Mouse (Mus musculus) cerebellum, adult 9-10 months (tissue): Measurements from ENCODE around the gene Mief2.

ENCODE experiments used
- DNase-seq: peaks from one replicate; pipeline ENCODE4 v3.0.0; 2022

Gene Mief2

DNA sequence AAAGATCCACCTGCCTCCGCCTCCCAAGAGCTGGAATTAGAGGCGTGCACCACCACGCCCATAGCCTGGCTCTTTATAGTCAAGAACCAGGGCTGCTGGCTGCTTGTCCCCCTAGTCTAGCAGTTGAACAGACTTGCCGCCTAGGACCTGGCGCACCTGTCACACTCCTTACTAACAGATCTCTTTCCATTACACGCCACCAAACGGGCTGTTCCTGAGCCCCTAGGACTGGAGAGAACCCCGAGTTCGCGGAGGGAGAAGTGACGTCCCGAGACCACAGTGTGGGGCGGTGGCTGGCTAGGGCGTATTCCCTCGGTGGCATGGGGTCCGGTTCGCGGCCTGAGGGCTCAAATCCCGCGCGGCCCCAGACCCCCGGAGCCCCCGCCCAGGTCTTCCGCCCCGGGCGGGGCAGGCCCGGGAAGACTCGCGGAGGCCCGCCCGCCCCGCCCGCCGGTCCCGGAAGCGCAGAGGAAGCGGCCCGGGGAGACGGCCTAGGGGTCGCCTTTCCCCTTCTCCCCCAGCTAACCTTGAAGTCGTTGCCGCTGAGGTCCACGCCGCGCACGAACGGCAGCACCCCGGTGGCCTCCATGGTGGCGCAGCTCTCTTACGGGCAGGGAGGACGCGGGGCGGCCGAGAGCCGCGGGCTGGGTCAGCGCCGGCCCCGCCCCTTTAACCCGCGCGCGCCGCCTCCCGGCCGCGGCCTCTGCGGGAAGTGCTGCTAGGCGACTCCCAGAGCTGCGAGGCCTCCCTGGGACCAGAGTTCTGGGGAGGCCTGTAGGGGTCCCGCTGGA is 1.4 kb upstream of the Mief2 start, which contains the start of gene Flii:
Flii (minus strand) TSS at position 663 of the 791 bp plus-strand sequence.
- peak; percentile 77 for DNase-seq

DNA sequence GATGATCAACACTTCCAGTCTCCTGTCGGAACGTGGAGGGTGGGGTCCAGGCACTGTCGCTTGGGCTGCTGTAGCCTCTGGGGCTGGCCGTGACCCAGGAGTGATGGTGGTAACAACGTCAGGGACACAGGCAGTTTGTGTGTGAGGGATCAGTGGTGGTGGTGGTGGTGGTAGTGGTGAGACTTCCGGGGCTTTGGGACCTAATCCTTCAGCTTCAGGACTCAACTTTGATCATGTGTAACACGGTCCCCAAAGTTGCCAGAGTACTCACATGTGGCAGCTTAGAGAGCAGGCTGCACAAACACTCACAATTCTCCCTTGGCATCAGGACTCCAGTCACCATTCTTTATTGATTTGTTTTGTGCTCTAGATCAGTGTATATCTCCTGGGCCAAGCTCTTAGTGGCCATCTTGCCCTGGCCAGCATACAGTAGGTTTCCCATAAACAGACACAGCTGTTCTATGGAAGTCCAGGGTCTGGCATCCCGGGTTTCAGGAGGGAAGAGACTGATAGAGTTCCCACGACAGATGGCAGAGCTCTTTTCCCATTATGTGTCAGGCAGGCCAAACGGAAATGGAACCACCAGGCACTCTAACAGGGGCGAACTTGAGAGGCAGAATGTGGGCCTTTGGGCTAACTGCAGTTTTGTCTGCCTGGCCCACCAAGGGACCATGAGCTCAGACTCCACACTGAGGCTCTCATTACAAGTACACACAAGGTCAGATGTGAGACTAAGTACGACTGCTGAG is 632 bp upstream of the Mief2 start:
- DNase-seq: no peak

DNA sequence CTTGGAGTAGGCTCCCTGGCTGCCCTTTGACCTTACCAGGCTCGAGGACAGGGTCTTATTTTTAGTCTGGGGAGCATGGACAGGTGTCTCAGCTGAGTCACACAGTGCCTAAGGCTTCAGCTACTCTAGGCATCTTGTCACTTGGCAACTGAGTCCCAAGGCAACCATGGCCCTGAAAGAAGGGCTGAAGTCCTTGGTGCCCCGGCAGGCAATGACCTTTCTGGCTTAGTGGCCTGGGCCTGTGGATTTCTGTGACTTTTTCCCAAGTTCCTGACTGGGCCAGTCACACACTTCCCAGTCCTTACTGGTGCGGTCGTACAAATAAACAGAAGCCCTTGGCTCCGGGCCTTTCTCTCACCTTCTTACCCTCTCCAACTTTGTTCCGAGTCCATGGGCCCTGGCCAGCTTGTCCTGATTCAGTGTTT is 1.0 kb downstream of the Mief2 start:
- peak; percentile 47 for DNase-seq

- DNase-seq: peak; percentile 26
Observed at GRCm38 (mm10) chr11:60730169-60730568, 2.0 kb downstream of the Mief2 start.

- peak; percentile 35 for DNase-seq
Observed at GRCm38 (mm10) chr11:60731251-60731650, 3.1 kb downstream of the Mief2 start.

GRCm38 (mm10) chr11:60734206-60734605 is 6.0 kb downstream of the Mief2 start:
- no peak for DNase-seq

DNA sequence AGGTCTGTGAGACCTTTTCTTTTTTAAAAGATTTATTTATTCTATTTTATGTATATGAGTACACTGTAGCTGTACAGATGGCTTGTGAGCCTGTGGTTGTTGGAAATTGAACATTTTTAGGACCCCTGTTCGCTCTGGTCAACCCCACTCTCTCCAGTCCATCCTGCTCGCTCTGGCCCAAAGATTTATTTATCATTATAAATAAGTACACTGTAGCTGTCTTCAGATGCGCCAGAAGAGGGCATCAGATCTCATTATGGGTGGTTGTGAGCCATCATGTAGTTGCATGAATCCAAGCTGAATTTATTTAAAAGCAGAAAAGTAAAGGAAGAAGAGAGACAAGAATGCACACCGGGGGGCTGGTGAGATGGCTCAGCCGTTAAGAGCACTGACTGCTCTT is 7.0 kb downstream of the Mief2 start:
- DNase-seq: no peak

DNA sequence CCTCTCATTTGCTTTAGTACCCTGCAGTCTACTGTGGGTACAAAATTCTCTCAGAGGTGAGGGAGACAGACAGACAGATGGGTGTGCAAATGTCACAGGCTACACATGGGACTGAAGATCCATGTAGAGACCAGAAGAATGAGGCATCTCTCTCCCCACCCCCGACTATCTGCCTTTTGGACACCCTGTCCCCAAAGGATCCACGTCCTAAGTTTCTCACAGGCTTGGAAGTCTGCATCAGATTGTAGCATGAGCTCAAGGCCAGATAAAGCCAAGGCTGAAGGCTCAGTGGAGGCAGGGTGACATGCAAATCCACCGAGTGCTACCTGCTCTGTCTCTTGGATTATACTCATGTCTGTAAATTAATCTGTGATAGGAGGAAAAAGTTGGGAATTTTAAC is 8.3 kb downstream of the Mief2 start:
- no peak for DNase-seq

DNA sequence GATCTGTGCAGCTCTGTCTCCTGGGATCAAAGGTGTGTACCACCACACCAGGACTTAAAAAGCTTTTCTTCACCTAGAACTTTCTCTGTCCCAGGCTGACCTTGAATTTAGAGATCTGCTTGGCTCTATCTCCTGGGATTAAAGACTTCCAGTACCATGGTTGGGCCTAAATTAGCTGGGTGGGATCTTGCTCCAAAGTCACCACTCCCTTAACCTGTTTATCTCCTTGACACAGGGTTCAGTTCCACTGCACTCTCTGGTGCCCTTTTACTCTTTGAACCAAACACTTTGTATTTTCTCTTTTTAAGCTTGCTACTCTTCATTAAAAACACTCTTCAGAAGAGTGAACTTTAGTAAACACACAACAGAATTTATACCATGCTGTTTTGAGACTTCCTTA is 9.3 kb downstream of the Mief2 start:
- no peak for DNase-seq

DNA sequence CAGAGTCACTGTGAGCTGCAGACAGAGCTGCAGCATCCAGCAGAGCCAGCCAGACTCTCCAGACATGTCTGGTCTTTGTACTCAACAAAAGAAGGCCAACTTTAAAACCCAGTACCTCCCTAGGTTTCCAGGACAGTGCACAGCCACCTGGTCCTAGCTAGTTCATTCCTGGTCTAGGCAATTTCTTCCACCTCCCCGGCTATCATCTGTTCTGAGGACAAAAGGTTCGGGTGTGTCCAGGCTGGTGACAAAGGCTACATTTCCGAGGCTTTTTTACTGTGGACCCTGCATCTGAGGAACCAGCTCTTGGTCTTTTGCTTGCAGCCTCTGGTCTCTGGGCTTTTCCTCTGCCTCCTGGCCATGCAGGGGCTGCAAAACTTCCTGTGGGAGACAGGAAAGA is 12.1 kb downstream of the Mief2 start:
- DNase-seq: no peak

DNA sequence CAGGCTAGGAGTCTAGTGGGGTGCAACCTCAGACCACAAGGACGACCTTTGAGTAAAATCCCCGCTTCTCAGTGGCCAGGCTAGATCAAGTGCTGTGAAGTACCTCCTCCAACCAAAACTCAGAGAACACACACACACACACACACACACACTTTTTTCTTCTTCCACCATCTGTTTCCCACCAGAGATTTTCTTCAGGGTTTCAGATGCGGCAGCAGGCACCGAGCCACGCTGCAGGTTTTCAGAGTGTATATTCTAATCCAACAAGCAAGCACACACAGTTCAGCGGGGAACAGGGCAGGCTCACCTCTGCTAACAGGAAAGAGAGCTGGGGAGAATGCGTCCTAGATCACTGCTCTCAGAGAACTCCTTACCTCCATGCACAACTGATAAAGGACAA is 27.4 kb downstream of the Mief2 start:
- no peak for DNase-seq

DNA sequence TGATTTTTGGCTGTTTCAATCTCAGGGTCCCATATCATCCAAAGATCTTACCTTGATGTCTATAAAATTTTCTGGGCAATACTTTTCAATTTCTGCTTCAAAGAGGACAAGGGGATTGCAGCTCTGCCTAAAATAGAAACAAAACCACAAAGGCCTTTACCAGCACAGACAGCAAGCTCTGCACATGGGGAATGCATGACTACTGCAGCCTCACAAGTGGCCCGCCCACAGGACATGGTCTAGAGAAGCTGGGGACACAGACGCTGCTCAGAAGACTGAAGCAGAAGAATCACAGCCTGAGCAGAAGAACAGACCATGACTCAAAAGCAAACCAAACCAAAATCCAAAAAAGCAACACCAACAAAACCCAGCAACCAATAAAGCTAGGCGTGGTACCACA is 33.5 kb downstream of the Mief2 start:
- no peak for DNase-seq

- no peak for DNase-seq
Observed at GRCm38 (mm10) chr11:60766969-60767368, 38.8 kb downstream of the Mief2 start.

DNA sequence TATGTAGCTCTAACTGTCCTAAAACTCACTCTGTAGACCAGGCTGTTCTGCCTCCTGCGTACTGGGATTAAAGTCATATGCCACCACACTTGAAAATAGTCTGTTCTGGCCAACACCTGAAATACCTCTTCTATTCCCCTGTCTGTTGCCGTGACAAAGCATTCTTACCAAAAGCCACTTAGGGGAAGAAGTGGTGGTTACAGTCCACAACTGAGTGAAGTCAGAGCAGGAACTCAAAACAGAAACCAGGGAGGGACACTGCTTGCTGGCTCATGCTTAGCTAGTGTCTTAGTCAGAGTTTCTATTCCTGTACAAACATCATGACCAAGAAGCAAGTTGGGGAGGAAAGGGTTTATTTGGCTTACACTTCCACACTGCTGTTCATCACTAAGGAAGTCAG is 41.1 kb downstream of the Mief2 start:
- no peak for DNase-seq

GRCm38 (mm10) chr11:60770776-60771175 is 42.6 kb downstream of the Mief2 start:
- no peak for DNase-seq

DNA sequence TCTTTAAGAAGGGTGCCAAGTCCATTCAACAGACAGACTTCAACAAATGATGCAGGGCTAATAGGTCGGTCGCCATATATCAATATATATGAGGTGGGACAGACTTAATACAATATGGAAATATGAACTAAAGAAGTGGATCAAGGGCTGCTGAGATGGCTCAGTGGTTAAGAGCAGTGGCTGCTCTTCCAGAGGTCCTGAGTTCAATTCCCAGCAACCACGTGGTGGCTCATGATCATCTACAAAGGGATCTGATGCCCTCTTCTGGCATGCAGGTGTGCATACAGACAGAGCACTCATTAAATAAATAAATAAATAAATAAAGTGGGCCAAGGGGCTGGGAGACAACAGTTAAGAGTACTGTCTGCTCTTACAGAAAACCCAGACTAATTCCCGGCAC is 44.0 kb downstream of the Mief2 start:
- DNase-seq: no peak

DNA sequence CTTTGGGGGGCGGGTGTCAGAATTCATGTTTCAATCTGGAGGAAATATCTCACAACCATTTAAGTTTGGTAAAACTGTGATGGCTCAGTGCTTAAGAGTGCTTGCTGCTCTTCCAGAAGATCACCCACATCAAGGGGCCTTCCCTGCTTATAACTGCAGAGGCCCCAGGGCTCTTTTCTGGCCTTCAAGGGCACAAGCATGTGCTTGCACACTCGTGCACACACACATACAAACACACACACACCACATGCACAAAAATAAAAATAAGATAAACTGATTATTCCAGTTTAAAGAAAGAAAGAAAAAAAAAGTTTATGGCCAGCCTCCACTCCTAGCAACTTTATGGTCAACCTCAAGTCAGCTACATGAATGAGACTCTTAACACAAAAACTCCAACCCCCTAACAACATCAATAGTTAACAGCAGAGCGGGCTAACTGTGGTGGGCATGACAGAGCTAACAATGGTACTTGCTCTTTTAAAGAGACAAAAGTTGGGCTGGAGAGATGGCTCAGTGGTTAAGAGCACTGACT is 46.0 kb downstream of the Mief2 start:
- no peak for DNase-seq

DNA sequence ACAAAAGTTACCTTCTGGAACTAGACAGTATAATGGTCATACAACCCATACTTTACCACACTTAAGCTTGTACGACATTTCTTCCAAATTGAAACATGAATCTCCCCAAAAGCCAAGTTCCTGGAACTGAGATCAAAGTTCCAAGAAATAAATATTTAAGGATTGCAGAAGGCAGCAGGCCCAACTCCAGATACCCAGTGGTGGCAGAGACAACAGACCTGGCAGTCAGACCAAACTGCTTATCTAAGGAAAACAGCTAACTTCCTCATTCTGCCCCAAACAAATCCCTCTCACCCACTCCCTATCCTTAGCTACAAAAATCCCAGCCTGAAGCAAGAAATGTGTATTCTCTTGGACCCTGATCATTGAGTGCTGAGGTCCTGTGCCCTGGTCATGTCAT is 46.6 kb downstream of the Mief2 start:
- DNase-seq: no peak

DNA sequence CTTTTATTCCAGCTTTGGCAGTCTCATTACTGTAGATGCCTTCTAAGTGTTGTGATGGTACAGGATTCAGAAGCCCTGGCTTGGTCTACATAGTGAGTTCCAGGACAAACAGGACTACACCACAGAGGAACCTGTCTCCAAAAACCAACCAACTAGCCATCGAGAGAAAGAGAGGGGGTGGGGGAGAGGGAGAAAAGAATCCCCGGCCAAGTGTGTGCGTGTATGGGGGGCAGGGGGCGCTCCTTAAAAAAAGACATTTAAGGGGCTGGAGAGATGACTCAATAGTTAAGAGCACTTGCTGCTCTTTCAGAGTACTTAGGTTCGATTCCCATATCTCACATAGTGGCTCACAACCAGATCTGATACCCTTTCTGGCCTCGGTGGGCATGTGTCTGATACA is 47.4 kb downstream of the Mief2 start:
- no peak for DNase-seq

DNA sequence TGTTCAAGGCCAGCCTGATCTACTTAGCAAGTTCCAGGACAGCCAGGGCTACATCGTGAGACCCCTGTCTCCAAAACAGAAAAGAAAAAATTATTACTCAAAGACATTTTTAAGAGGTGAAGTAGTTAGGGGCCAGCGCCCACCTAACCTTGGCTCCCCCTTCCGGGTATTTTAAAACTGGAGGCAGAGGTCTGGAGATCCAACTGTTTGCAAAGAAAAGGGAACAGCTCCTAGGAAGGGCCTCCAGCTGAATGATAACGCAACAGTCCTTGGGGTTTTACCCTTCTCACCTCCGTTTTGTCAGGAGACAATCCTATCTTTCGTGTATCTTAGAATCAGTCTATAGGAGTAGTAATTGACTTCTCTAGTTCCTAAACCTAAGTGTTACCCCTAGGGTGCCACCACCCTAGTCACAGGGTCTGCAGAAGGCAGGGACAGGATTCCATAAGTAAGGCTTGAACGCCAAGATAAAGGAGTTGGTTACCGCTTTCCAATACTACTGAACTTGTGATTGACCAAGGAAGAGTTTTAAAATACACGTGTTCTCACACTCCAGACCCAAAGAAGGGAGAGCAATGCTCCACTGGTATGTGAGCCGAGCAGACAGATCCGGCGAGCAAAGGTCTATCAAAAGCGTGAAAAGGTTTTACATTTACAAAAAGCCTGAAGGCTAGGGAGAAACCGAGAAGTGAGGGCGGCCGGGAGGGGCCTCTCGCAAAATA is 48.1 kb downstream of the Mief2 start:
- no peak for DNase-seq

DNA sequence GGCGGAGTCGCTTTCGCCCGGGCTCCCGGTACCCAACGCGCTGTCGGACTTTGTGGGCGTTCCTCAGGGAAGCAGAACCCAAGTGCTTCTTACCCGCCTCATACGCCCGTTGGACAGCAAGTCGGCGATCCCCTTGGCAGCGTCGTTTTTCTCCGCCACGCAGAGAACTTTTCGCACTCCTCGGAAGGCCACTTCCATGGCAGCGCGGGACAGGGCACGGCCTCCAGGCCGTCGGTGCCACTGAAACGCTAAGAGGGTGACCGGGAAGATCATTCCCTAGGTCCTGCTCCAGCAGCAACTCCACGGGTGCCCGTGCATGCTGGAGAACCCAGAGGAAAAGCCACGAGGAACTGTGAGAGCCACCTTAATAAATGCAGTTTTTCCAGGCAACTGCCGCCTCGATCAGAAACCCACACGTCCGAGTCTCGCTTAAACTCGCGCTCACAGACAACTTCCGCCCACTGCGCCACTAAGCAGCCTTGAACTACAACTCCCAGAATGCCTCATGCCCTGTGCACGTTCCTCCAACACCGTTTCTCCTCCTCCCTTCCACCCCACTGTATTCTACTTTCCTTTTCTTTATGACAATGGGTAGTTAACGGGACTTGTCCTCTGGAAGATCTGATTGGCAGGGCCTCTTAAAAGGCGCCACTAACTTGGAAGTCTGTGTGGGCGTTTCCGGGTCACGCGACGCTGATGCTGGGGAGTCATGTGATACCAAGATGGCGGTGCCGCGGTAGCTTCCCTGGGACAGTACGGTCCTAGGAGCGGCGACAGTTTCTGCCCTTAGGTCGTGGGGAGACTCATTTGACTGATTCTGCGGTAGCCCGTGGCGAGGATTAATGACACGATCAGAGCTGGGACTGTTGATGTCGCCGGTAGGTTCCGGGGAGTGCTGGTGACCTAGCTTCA is 48.9 kb downstream of the Mief2 start, which contains the start of the genes Top3a and Smcr8:
Top3a (minus strand) TSS at position 537 of the 912 bp plus-strand sequence.
Smcr8 (plus strand) TSS at position 696 of the 912 bp plus-strand sequence.
- DNase-seq: peak; percentile 87

DNA sequence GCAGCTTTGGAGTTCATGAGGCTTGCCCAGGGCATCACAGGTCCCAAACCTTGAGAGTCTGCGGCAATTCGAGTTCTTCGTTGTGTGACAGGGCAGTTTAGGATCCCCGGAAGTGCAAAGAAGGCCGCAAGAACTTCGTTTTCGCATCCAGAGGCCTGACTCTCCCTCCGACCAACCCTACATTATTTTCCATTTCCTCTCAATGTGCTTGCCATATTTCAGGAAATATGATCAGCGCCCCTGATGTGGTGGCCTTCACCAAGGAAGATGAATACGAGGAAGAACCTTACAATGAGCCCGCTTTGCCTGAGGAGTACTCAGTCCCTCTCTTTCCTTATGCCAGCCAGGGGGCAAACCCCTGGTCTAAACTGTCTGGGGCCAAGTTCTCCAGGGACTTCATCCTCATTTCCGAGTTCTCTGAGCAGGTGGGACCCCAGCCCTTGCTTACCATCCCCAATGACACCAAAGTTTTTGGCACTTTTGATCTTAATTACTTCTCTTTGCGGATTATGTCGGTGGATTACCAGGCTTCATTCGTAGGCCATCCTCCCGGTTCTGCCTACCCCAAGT is 49.7 kb downstream of the Mief2 start:
- DNase-seq: no peak
